Comparison of ENCODE assay signal across 8 mouse cellular contexts in genomic region chr12:17347327-17348047, GRCm38 (mm10). TPM values are rescaled to one million over a fixed set of nuclear protein-coding genes. Genes with fewer than 3 reads are reported as not detected.
DNase-seq lines count a peak whose midpoint lies in the region; ATAC-seq and TF ChIP-seq lines count a peak whose summit lies in the region.

No protein-coding gene starts in this region.

- peak; percentile 18 for DNase-seq in gastrocnemius, adult 2 months
- no peak for DNase-seq in gastrocnemius, postnatal 25 days
- peak; percentile 33 for DNase-seq in MN1 (ENCODE audit: low spot score)
- DNase-seq in hindbrain, embryonic 10.5 days (ENCODE audit: low spot score): peak; percentile 15

- H3K4me2 ChIP-seq in embryonic facial prominence, embryonic 13.5 days: peak overlapping the region; percentile 80
- peak overlapping the region; percentile 73 for H3K4me2 ChIP-seq in liver, embryonic 12.5 days
- peak overlapping the region; percentile 94 for H3K4me2 ChIP-seq in neural tube, embryonic 12.5 days (replicated peaks)

- 31% methylated on average over 11 of the region's 11 CpGs for WGBS in embryonic facial prominence, embryonic 13.5 days
- 35% methylated on average over 11 of the region's 11 CpGs for WGBS in hindbrain, embryonic 10.5 days
- WGBS in liver, embryonic 12.5 days (ENCODE audit: insufficient replicate concordance): 34% methylated on average over 11 of the region's 11 CpGs
- 36% methylated on average over 11 of the region's 11 CpGs for WGBS in neural tube, embryonic 12.5 days

- H3K9me3 ChIP-seq in embryonic facial prominence, embryonic 13.5 days: no peaks in the 10 kb centered on the region
- H3K9me3 ChIP-seq in hindbrain, embryonic 10.5 days: no peaks in the 10 kb centered on the region
- H3K9me3 ChIP-seq in liver, embryonic 12.5 days (replicated peaks): no peaks in the 10 kb centered on the region
- H3K9me3 ChIP-seq in neural tube, embryonic 12.5 days: no peaks in the 10 kb centered on the region

- peak overlapping the region; percentile 91 for H3K27ac ChIP-seq in gastrocnemius, adult 2 months
- H3K27ac ChIP-seq in embryonic facial prominence, embryonic 13.5 days: peak overlapping the region; percentile 73
- H3K27ac ChIP-seq in hindbrain, embryonic 10.5 days: peak overlapping the region; percentile 88
- peak overlapping the region; percentile 55 for H3K27ac ChIP-seq in liver, embryonic 12.5 days
- no peak overlapping the region for H3K27ac ChIP-seq in neural tube, embryonic 12.5 days

- H3K9ac ChIP-seq in embryonic facial prominence, embryonic 13.5 days: peak overlapping the region; percentile 78
- peak overlapping the region; percentile 79 for H3K9ac ChIP-seq in liver, embryonic 12.5 days
- peak overlapping the region; percentile 70 for H3K9ac ChIP-seq in neural tube, embryonic 12.5 days

- H3K27me3 ChIP-seq in embryonic facial prominence, embryonic 13.5 days: no peaks in the 10 kb centered on the region
- H3K27me3 ChIP-seq in hindbrain, embryonic 10.5 days (ENCODE audit: insufficient read depth, poor library complexity, severe bottlenecking): no peaks in the 10 kb centered on the region
- peaks cover 6% of the 10 kb centered on the region; the same call in 1 of the 2 replicates for H3K27me3 ChIP-seq in liver, embryonic 12.5 days (replicated peaks)
- H3K27me3 ChIP-seq in neural tube, embryonic 12.5 days (replicated peaks): no peaks in the 10 kb centered on the region

- H3K4me3 ChIP-seq in gastrocnemius, adult 2 months: peak overlapping the region; percentile 89
- H3K4me3 ChIP-seq in embryonic facial prominence, embryonic 13.5 days: peak overlapping the region; percentile 62
- peak overlapping the region; percentile 85 for H3K4me3 ChIP-seq in hindbrain, embryonic 10.5 days
- peak overlapping the region; percentile 91 for H3K4me3 ChIP-seq in liver, embryonic 12.5 days
- peak overlapping the region; percentile 79 for H3K4me3 ChIP-seq in neural tube, embryonic 12.5 days

- peaks cover 20% of the 10 kb centered on the region for H3K36me3 ChIP-seq in embryonic facial prominence, embryonic 13.5 days
- H3K36me3 ChIP-seq in hindbrain, embryonic 10.5 days: peaks cover 23% of the 10 kb centered on the region
- H3K36me3 ChIP-seq in liver, embryonic 12.5 days: peaks cover 22% of the 10 kb centered on the region
- peaks cover 18% of the 10 kb centered on the region for H3K36me3 ChIP-seq in neural tube, embryonic 12.5 days

- TF ChIP-seq CTCF in gastrocnemius, adult 2 months (IDR thresholded peaks at IDR 0.05): no peak

- intact Hi-C loops in gastrocnemius, adult 2 months (cut with DNase I): no loop called here

- ATAC-seq in embryonic facial prominence, embryonic 13.5 days (ENCODE audit: insufficient number of reproducible peaks, insufficient read depth, low FRiP score, low TSS enrichment, low read depth): no peak
- peak; percentile 66 for ATAC-seq in liver, embryonic 12.5 days
- ATAC-seq in neural tube, embryonic 12.5 days (ENCODE audit: low FRiP score, low read depth): peak; percentile 71
- ATAC-seq in activated CD4-positive, CD25-positive, alpha-beta regulatory T cell, adult 4 months: no peak

- H3K4me1 ChIP-seq in embryonic facial prominence, embryonic 13.5 days: peaks cover 13% of the 10 kb centered on the region
- peaks cover 18% of the 10 kb centered on the region for H3K4me1 ChIP-seq in hindbrain, embryonic 10.5 days (replicated peaks)
- H3K4me1 ChIP-seq in liver, embryonic 12.5 days: peaks cover 19% of the 10 kb centered on the region
- H3K4me1 ChIP-seq in neural tube, embryonic 12.5 days: peaks cover 13% of the 10 kb centered on the region; the same call in 1 of the 2 replicates

RNA-seq across cellular contexts. Expression of gene Nol10, which starts 0.8 kb away (rescaled TPM):
- 1 to 10 TPM; 8.8 to 9.2 TPM for total RNA-seq in gastrocnemius, adult 2 months (2021)
- total RNA-seq in gastrocnemius, postnatal 25 days (2021): 1 to 10 TPM; 6.3 to 7.4 TPM
- polyA plus RNA-seq in embryonic facial prominence, embryonic 13.5 days (2015; fragmentation: Nextera tagmentation; extraction: Ambion mirVana): 27.7 and 28.7 TPM in 2 replicates
- 28.8 and 34.5 TPM in 2 replicates for polyA plus RNA-seq in hindbrain, embryonic 10.5 days (2016; fragmentation: Nextera tagmentation; extraction: Ambion mirVana)
- polyA plus RNA-seq in liver, embryonic 12.5 days (2016; fragmentation: Nextera tagmentation; extraction: Ambion mirVana): 26.4 and 26.5 TPM in 2 replicates
- polyA plus RNA-seq in neural tube, embryonic 12.5 days (2016; fragmentation: Nextera tagmentation; extraction: Ambion mirVana): 28.6 and 29.9 TPM in 2 replicates
- polyA plus RNA-seq in activated CD4-positive, CD25-positive, alpha-beta regulatory T cell, adult 4 months (2017; shearing (Covaris generic)): 10 to 100 TPM; 25.4 to 29.9 TPM

RNA-seq across cellular contexts. Expression of gene Atp6v1c2, which starts 18.3 kb away (rescaled TPM):
- total RNA-seq in gastrocnemius, adult 2 months (2021): not detected
- under 1 TPM in 1 of 2 experiments, not detected in 1; 0.21 TPM for total RNA-seq in gastrocnemius, postnatal 25 days (2021)
- 0.94 and 1.6 TPM in 2 replicates for polyA plus RNA-seq in embryonic facial prominence, embryonic 13.5 days (2015; fragmentation: Nextera tagmentation; extraction: Ambion mirVana)
- polyA plus RNA-seq in hindbrain, embryonic 10.5 days (2016; fragmentation: Nextera tagmentation; extraction: Ambion mirVana): 0.72 and 0.73 TPM in 2 replicates
- 0.12 and 0.16 TPM in 2 replicates for polyA plus RNA-seq in liver, embryonic 12.5 days (2016; fragmentation: Nextera tagmentation; extraction: Ambion mirVana)
- 0.37 and 0.42 TPM in 2 replicates for polyA plus RNA-seq in neural tube, embryonic 12.5 days (2016; fragmentation: Nextera tagmentation; extraction: Ambion mirVana)
- under 1 TPM in 1 of 2 experiments, not detected in 1; 0.34 TPM for polyA plus RNA-seq in activated CD4-positive, CD25-positive, alpha-beta regulatory T cell, adult 4 months (2017; shearing (Covaris generic))

Comparison
In these comparisons a context has a peak if more than half of its experiments do, and no peak if none do; other contexts are left out.
1. ATAC-seq: peak in liver, embryonic 12.5 days (single experiment) and neural tube, embryonic 12.5 days (single experiment); none in embryonic facial prominence, embryonic 13.5 days (single experiment) and activated CD4-positive, CD25-positive, alpha-beta regulatory T cell, adult 4 months (single experiment).
2. Peak in every context shown above with its lines, with median percentiles within 50 percentile points of each other: H3K4me3 ChIP-seq, H3K4me2 ChIP-seq and H3K9ac ChIP-seq.